Mouse (Mus musculus) liver, embryonic 14.5 days (tissue): ENCODE data around the gene Cope. TPM values are rescaled to one million over a fixed set of nuclear protein-coding genes. Genes with fewer than 3 reads are reported as not detected.
A peak's percentile ranks its signal among the peaks of the same experiment; 100 is the strongest.

Experiments
- ATAC-seq: fragments of 200-750 bp; cut with Nextera tagmentation; 2 replicates; pipeline ENCODE4 v1.8.0; 2017; ENCODE audit warnings: moderate number of reproducible peaks, mild to moderate bottlenecking, moderate library complexity; ENCODE audit not compliant: insufficient read depth
- DNase-seq, 3 experiments: peaks; one replicate each; pipeline ENCODE4 v3.0.0-alpha.2; 2012 to 2013; ENCODE audit warnings: low read depth in 3 of 3, low spot score in 3 of 3
- H3K27ac ChIP-seq: fragments of 300-500 bp; sonication (generic); 2 replicates; pipeline ENCODE4 v1.5.1; 2014; ENCODE audit warnings: moderate library complexity, mild to moderate bottlenecking, control low read depth, inconsistent platforms
- H3K27me3 ChIP-seq: fragments of 300-500 bp; sonication (generic); 2 replicates; pipeline ENCODE4 v1.6.1; 2014; ENCODE audit warnings: mild to moderate bottlenecking, low read length, moderate library complexity; ENCODE audit not compliant: control insufficient read depth, insufficient read depth
- H3K36me3 ChIP-seq: fragments of 300-500 bp; sonication (generic); replicated peaks from 2 replicates; pipeline ENCODE4 v1.6.1; 2014; ENCODE audit warnings: low read depth; ENCODE audit not compliant: control insufficient read depth, insufficient read depth
- H3K4me1 ChIP-seq, 2 experiments: fragments of 200-500 bp in 1 of 2; fragments of 300-500 bp in 1 of 2; sonication (generic) in 1 of 2; replicated peaks; 2 replicates each; pipeline ENCODE4 v1.6.1; 2012 to 2014; ENCODE audit warnings: antibody characterized with exemption in 1 of 2, inconsistent platforms in 1 of 2, low read length in 1 of 2; ENCODE audit not compliant: control insufficient read depth in 2 of 2, insufficient read depth in 2 of 2
- H3K4me2 ChIP-seq: fragments of 300-500 bp; sonication (generic); 2 replicates; pipeline ENCODE4 v1.6.1; 2014; ENCODE audit warnings: low read depth, mild to moderate bottlenecking, control low read depth, moderate library complexity
- H3K4me3 ChIP-seq, 2 experiments: fragments of 200-500 bp in 1 of 2; fragments of 300-500 bp in 1 of 2; sonication (generic) in 1 of 2; 2 replicates each; pipeline ENCODE4 v1.5.1; 2012 to 2014; ENCODE audit warnings: low read depth in 2 of 2, low read length in 2 of 2, mild to moderate bottlenecking in 2 of 2, control low read depth in 1 of 2, inconsistent platforms in 1 of 2, moderate library complexity in 1 of 2; ENCODE audit not compliant: insufficient read depth in 1 of 2
- H3K9ac ChIP-seq: fragments of 300-500 bp; sonication (generic); replicated peaks from 2 replicates; pipeline ENCODE4 v1.6.1; 2014; ENCODE audit warnings: mild to moderate bottlenecking, control low read depth, moderate library complexity
- H3K9me3 ChIP-seq: fragments of 300-500 bp; sonication (generic); 2 replicates; pipeline ENCODE4 v1.6.1; 2016; ENCODE audit warnings: low read length, mixed read lengths; ENCODE audit not compliant: control insufficient read depth
- CTCF ChIP-seq: IDR thresholded peaks from 2 replicates; pipeline ENCODE4 v1.5.1; 2016; ENCODE audit warnings: antibody characterized with exemption, low read depth, control low read depth
- EP300 ChIP-seq: IDR thresholded peaks from 2 replicates; pipeline ENCODE4 v1.6.1; 2016; ENCODE audit warnings: antibody characterized with exemption, low read depth
- WGBS: fragments of 180-500 bp; shearing (Covaris S2); extraction: QIAGEN DNeasy Blood & Tissue Kit; methylation state at CpG from one replicate; pipeline ENCODE4 v1.1.7; 2014; ENCODE audit not compliant: insufficient replicate concordance; 5-methylcytosine and 5-hydroxymethylcytosine counted together
- polyA plus RNA-seq, 2 experiments: library from polyadenylated mRNA; depleted of rRNA in 1 of 2; stranded (reverse) in 1 of 2; unstranded in 1 of 2; fragments of >200 nt; fragmentation: Nextera tagmentation in 1 of 2; extraction: Ambion mirVana in 1 of 2; gene quantifications; 2 replicates each; pipeline versions ENCODE4 v1.2.1 to v1.2.3; 2012 to 2014

Cope gene
- polyA plus RNA-seq (2012; rRNA removed) (138 and 180 TPM in 2 replicates), polyA plus RNA-seq (2014; fragmentation: Nextera tagmentation; extraction: Ambion mirVana) (164 and 171 TPM in 2 replicates)

DNA sequence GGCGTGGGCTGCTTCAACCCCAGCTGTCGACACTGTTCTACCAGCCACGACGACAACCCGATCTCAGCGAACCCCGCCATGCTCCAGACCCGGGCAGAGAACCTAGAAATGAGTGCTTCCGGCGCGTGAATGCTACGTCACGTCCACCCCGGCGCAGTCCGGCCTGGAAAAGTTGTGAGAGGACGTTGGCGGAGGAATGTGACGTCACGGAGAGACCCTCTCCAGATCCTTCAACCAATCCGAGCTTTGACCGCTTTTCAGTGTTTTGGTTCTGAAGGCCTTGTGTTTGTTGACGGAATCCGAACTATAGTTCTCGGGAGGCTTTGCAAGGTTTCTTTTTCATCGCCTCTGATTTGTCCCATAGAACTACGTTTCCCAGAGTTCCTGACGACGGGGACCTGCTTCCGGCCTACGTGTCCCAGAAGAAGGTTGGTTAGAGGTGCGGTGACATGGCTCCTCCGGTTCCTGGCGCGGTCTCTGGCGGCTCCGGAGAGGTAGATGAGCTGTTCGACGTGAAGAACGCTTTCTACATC is at the start of gene Cope, which contains the start of gene Ddx49:
Cope (plus strand) TSS at position 161 of the 533 bp plus-strand sequence.
Ddx49 (minus strand) TSS at position 132 of the 533 bp plus-strand sequence.
- Histone ChIP-seq H3K27me3 (no peaks in the 10 kb centered on the region), H3K9me3 (no peaks in the 10 kb centered on the region), H3K36me3 (peaks cover 24% of the 10 kb centered on the region), H3K9ac (peak within 1 kb of the TSS; percentile 79), H3K4me1 (peaks cover 10 to 13% of the 10 kb centered on the region in 2 experiments), H3K4me2 (peak within 1 kb of the TSS; percentile 86), H3K4me3 (peak within 1 kb of the TSS; percentile 73 to 87), H3K27ac (peak within 1 kb of the TSS; percentile 41)
- peak; percentile 79 to 87 (median 82) for DNase-seq
- ATAC-seq, result peak; percentile 91
- WGBS, result 0% methylated on average over 40 of the region's 40 CpGs
- TF ChIP-seq EP300 (no peak), CTCF (no peak)

DNA sequence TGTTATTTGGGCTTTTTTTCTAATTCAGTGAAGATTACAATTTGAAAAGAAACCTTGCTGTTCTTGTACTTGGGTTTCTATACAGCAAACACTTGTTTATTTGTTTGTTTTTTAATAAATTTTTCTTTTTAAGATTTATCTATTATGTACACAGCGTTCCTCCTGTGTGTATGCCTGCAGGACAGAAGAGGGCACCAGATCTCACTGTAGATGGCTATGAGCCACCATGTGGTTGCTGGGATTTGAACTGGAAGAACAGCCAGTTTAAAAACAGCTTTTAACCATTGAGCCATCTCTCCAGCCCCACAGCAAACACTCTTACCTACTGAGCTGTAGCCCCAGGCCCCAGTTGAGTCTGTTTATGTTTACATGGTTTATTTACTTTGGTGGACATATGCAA is 47.7 kb upstream of the Cope start:
- no peak for ATAC-seq
- Histone ChIP-seq H3K36me3 (peaks cover 70% of the 10 kb centered on the region), H3K9me3 (no peaks in the 10 kb centered on the region), H3K27me3 (no peaks in the 10 kb centered on the region), H3K4me1 (peaks cover 9 to 11% of the 10 kb centered on the region in 2 experiments), H3K4me3 (no peak overlapping the region), H3K9ac (no peak overlapping the region), H3K4me2 (no peak overlapping the region), H3K27ac (no peak overlapping the region)
- 71% methylated on average over 1 of the region's 1 CpGs for WGBS
- TF ChIP-seq CTCF, result peak; percentile 45
- no peak for TF ChIP-seq EP300
- DNase-seq, result no peak

DNA sequence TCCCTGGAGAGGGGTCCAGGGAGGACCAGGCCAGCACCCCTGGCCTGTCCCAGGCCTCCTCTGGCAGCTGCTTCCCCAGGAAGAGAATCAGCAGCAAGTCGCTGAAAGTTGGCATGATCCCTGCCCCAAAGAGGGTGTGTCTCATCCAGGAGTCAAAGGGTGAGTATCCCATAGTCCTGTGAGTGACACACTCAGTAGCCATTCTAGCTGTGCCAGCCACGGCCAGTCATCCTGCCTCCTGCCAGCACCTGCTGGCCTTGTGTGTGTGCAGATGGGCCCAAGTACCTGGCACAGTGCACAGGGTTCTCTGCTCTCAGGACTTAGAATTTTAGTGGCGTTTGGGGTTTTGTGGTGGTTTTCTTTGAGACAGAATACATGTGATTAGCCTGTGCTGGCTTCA is 44.9 kb upstream of the Cope start:
- Histone ChIP-seq H3K36me3 (peaks cover 71% of the 10 kb centered on the region), H3K4me1 (peaks cover 9 to 11% of the 10 kb centered on the region in 2 experiments), H3K27me3 (no peaks in the 10 kb centered on the region), H3K4me3 (no peak overlapping the region), H3K4me2 (no peak overlapping the region), H3K9ac (no peak overlapping the region), H3K27ac (no peak overlapping the region), H3K9me3 (no peaks in the 10 kb centered on the region)
- TF ChIP-seq EP300, result no peak
- no peak for TF ChIP-seq CTCF
- no peak for DNase-seq
- no peak for ATAC-seq
- whole genome bisulfite sequencing, result 80% methylated on average over 3 of the region's 3 CpGs

DNA sequence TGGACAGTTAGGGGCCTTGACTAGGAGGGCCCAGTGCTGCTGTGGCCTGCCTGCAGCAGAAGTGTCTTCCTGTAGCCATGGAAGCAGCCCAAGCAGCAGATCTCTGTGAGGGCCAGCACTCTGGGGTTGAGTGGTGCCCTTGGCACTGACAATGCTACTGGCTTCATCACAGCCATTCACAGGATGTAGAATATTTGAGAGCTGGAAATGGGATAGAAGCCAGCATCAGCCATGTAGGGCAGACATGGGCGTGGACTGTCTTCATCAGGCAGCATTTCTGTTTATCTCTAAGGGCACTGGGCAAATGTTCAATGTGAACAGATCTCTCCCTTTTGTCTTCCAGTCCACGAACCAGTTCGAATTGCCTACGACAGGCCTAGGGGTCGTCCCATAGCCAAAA is 43.7 kb upstream of the Cope start:
- Histone ChIP-seq H3K9ac (no peak overlapping the region; the same call in 1 of the 2 replicates), H3K27me3 (no peaks in the 10 kb centered on the region), H3K27ac (no peak overlapping the region), H3K4me2 (no peak overlapping the region; the same call in 1 of the 2 replicates), H3K9me3 (no peaks in the 10 kb centered on the region), H3K36me3 (peaks cover 62% of the 10 kb centered on the region), H3K4me1 (peaks cover 9 to 11% of the 10 kb centered on the region in 2 experiments), H3K4me3 (no peak overlapping the region)
- TF ChIP-seq CTCF, result no peak
- TF ChIP-seq EP300, result no peak
- 57% methylated on average over 5 of the region's 5 CpGs for WGBS
- ATAC-seq, result peak; percentile 47; the same call in 1 of the 2 replicates
- DNase-seq, result no peak

DNA sequence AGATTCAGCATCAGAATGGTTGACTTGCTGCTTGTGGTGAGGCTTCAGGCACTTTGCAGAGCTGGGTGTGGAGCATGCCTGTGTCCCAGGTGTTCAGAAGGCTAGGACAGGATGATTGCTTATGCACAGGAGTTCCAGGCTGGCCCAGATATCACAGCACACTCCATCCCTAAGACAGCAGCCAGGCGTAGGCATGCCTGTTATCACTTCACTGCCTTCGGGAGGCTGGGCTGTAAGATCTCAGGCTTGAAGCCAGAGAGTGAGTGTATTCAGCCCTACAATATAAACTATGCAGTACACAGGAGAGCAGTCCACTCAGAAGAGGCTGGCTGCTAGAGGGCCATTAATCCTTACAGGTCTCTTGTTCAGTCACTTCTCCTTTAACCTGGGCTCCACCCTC is 43.3 kb upstream of the Cope start:
- WGBS, result 28% methylated on average over 2 of the region's 2 CpGs
- Histone ChIP-seq H3K4me1 (peaks cover 9 to 11% of the 10 kb centered on the region in 2 experiments), H3K9me3 (no peaks in the 10 kb centered on the region), H3K36me3 (peaks cover 58% of the 10 kb centered on the region), H3K9ac (no peak overlapping the region; the same call in 1 of the 2 replicates), H3K27me3 (no peaks in the 10 kb centered on the region), H3K27ac (no peak overlapping the region), H3K4me2 (no peak overlapping the region; the same call in 1 of the 2 replicates), H3K4me3 (no peak overlapping the region)
- TF ChIP-seq EP300, result peak; percentile 19; the same call in 1 of the 2 replicates
- no peak for TF ChIP-seq CTCF
- DNase-seq (no peak), ATAC-seq (peak; percentile 72)
